Mouse (Mus musculus): ENCODE data around the gene Chrm1. TPM values are rescaled to one million over a fixed set of nuclear protein-coding genes. Genes with fewer than 3 reads are reported as not detected.
"Not testable (repeated sequence)": the region's sequence is repeated elsewhere in the genome, so short reads cannot be mapped to it uniquely, and the experiment has no call there.

The Chrm1 gene
- polyA plus RNA-seq, 1 experiment from 2014 or later, result 0.21 TPM

DNA sequence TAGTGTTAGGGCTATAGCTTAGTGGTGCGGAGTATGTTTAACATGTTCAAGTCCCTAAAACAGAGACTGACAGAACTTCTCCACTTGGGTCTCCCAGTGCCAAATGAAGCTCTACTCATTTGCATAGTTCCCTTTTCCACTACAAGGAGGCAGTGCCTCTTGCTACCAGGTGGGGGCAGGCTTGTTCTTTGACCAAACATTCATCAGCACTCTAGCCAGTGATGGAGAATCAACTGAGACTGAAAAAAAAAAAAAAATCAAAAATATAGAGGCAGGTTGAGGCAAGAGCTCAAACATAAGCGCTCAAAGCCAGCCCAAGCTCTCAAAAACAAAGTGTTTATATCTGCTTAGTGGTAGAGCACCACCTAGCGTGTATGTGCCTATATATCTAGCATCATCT, 54.8 kb downstream of the Chrm1 start:
- no peak overlapping the region for H3K4me2 ChIP-seq (replicated peaks; ENCODE audit: low read depth, low read length)
- no peaks in the 10 kb centered on the region for H3K9me3 ChIP-seq (ENCODE audit: low read length)
- no peaks in the 10 kb centered on the region for H3K27me3 ChIP-seq (replicated peaks; ENCODE audit: insufficient read depth, low read length)
- no peak overlapping the region for H3K4me3 ChIP-seq (ENCODE audit: low read depth, low read length)
- WGBS, result 62% methylated on average over 3 of the region's 3 CpGs
- ATAC-seq, result no peak
- no peak overlapping the region for H3K27ac ChIP-seq (ENCODE audit: low read length)
- peak; percentile 90 for DNase-seq (ENCODE audit: low spot score)
- H3K9ac ChIP-seq (replicated peaks; ENCODE audit: low read depth), result no peak overlapping the region
- H3K4me1 ChIP-seq (ENCODE audit: insufficient read depth, low read depth, low read length), result no peaks in the 10 kb centered on the region
- H3K36me3 ChIP-seq (ENCODE audit: insufficient read depth, low read length), result no peaks in the 10 kb centered on the region
- TF ChIP-seq EP300 (IDR thresholded peaks at IDR 0.05), result no peak
- TF ChIP-seq CTCF (IDR thresholded peaks at IDR 0.05), result peak; percentile 91

DNA sequence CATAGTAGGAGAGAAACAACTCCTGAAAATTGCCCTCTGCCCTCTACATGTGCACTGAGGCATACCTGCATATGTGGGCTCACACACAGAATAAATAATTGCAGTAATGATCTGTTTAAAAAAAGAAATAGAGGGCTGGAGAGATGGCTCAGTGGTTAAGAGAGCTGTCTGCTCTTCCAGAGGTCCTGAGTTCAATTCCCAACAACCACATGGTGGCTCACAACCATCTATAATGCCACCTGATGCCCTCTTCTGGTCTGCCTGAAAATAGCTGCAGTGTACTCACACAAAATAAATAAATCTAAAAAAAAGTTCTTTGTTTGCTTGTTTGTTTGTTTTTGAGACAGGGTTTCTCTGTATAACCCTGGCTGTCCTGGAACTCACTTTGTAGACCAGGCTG, 55.4 kb downstream of the Chrm1 start:
- H3K27ac ChIP-seq (ENCODE audit: low read length); H3K4me3 ChIP-seq (ENCODE audit: low read depth, low read length); ATAC-seq; H3K27me3 ChIP-seq (replicated peaks; ENCODE audit: insufficient read depth, low read length); H3K36me3 ChIP-seq (ENCODE audit: insufficient read depth, low read length); H3K9me3 ChIP-seq (ENCODE audit: low read length); H3K9ac ChIP-seq (replicated peaks; ENCODE audit: low read depth); H3K4me2 ChIP-seq (replicated peaks; ENCODE audit: low read depth, low read length); H3K4me1 ChIP-seq (ENCODE audit: insufficient read depth, low read depth, low read length); DNase-seq (ENCODE audit: low spot score): not testable (repeated sequence)
- peak; percentile 39 for TF ChIP-seq CTCF (IDR thresholded peaks at IDR 0.05)

DNA sequence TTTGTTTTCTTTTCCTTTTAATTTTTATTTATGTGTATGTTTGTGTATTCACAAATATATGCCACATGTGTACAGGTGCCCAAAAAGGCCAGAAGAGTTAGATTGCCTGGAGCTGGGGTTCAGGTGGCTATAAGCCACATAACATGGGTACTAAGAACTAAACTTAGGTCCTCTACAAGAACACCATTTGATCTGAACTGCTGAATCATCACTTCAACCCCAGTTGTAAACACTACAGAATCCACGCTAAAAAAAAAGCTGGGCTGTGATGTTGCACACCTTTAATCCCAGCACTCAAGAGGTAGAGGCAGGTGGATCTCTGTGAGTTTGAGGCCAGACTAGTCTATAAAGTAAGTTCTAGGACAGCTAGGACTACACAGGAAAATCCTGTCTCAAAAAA, 57.8 kb downstream of the Chrm1 start:
- 47% methylated on average over 1 of the region's 1 CpGs for WGBS

DNA sequence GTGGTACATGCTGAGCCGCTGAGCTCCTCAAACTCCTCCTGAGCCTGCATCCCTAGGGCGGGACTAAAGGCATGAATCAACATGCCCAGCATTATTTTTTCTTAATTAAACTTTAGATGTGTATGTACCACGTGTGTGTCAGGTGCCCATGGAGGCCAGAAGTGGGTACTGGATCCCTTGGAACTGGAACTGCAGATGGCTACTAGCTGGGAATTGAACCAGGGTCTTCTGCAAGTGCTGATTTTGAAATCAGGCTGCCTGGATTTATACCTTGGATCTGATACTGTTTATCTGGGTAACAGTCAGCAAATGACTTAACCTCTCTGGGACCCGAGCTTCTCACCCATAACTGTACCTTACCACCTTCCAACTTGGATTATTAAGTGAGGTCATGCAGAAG, 58.4 kb downstream of the Chrm1 start:
- Histone ChIP-seq H3K36me3 (ENCODE audit: insufficient read depth, low read length) (peaks cover 12% of the 10 kb centered on the region; the same call in 1 of the 2 replicates), H3K4me1 (ENCODE audit: insufficient read depth, low read depth, low read length) (no peaks in the 10 kb centered on the region; the same call in 1 of the 2 replicates), H3K9me3 (ENCODE audit: low read length) (no peaks in the 10 kb centered on the region), H3K27ac (ENCODE audit: low read length) (no peak overlapping the region), H3K27me3 (replicated peaks; ENCODE audit: insufficient read depth, low read length) (no peaks in the 10 kb centered on the region), H3K4me2 (replicated peaks; ENCODE audit: low read depth, low read length) (no peak overlapping the region; the same call in 1 of the 2 replicates), H3K9ac (replicated peaks; ENCODE audit: low read depth) (no peak overlapping the region), H3K4me3 (ENCODE audit: low read depth, low read length) (no peak overlapping the region)
- no peak for DNase-seq (ENCODE audit: low spot score)
- WGBS, result 43% methylated on average over 4 of the region's 4 CpGs
- TF ChIP-seq CTCF (IDR thresholded peaks at IDR 0.05) (no peak), EP300 (IDR thresholded peaks at IDR 0.05) (no peak)
- no peak for ATAC-seq

More for the DNA sequence above, 57.8 kb downstream of the Chrm1 start:
- Histone ChIP-seq H3K9ac (replicated peaks; ENCODE audit: low read depth) (no peak overlapping the region), H3K4me1 (ENCODE audit: insufficient read depth, low read depth, low read length) (no peaks in the 10 kb centered on the region; the same call in 1 of the 2 replicates), H3K36me3 (ENCODE audit: insufficient read depth, low read length) (peaks cover 6% of the 10 kb centered on the region; the same call in 1 of the 2 replicates), H3K4me3 (ENCODE audit: low read depth, low read length) (no peak overlapping the region), H3K27me3 (replicated peaks; ENCODE audit: insufficient read depth, low read length) (no peaks in the 10 kb centered on the region), H3K4me2 (replicated peaks; ENCODE audit: low read depth, low read length) (no peak overlapping the region), H3K9me3 (ENCODE audit: low read length) (no peaks in the 10 kb centered on the region), H3K27ac (ENCODE audit: low read length) (no peak overlapping the region)
- no peak for ATAC-seq
- no peak for DNase-seq (ENCODE audit: low spot score)
- no peak for TF ChIP-seq EP300 (IDR thresholded peaks at IDR 0.05)
- no peak for TF ChIP-seq CTCF (IDR thresholded peaks at IDR 0.05)

DNA sequence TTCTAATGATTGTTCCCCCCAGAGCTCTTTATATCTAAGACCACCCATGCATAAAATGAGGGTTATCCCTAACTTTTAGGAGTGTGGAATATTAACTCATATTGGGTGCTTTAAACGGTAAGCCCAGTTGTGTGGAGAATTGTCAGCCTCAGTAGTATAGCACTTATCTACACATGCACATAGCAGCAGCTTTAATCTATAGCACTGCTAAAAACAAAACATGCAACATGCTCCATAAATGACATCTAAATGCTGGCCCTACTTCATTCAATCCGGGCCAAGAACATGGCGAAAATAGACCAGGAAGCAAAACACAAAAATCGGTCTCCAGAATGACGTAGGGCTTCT, 58.9 kb downstream of the Chrm1 start:
- 2% methylated on average over 5 of the region's 5 CpGs for WGBS
- Histone ChIP-seq H3K4me3 (ENCODE audit: low read depth, low read length) (peak overlapping the region; percentile 70), H3K4me1 (ENCODE audit: insufficient read depth, low read depth, low read length) (no peaks in the 10 kb centered on the region; the same call in 1 of the 2 replicates), H3K27me3 (replicated peaks; ENCODE audit: insufficient read depth, low read length) (no peaks in the 10 kb centered on the region), H3K36me3 (ENCODE audit: insufficient read depth, low read length) (peaks cover 12% of the 10 kb centered on the region; the same call in 1 of the 2 replicates), H3K4me2 (replicated peaks; ENCODE audit: low read depth, low read length) (peak overlapping the region; percentile 64), H3K9ac (replicated peaks; ENCODE audit: low read depth) (peak overlapping the region; percentile 76), H3K9me3 (ENCODE audit: low read length) (no peaks in the 10 kb centered on the region), H3K27ac (ENCODE audit: low read length) (peak overlapping the region; percentile 91)
- no peak for ATAC-seq
- no peak for DNase-seq (ENCODE audit: low spot score)
- TF ChIP-seq CTCF (IDR thresholded peaks at IDR 0.05) (no peak), EP300 (IDR thresholded peaks at IDR 0.05) (no peak)

DNA sequence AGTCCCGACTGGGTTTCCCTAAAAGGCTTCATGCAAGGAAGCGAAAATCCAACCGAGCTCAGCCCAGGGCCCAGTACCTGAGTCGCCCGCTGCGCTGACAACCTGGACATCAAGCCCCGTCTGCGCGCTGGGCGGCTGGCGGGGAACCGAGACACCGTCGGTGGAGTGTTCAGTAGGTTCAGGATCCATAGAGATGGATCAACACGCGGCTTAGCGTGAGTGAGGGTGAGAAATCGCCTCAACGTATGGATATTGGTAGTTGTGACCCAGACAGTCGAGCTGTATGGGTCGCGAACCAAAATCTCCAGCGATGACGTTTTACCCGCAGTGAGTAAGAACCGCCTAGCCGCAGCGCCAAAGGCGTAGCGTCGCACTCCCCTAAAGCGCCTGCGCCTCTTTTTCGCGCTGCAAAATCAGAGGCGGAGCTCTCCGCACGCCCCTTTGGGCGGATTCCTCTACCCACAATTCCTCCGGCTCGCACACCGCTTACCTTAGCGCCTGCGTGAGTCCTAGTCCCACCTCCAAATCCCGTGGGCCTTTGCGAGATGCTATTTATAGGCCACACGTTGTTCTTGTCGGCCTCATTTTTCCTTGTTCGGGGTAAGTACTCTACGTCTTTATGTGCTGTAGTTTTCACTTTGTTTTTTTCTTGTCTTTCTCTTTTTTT, 59.5 kb downstream of the Chrm1 start, which contains the start of gene Slc3a2:
TSS of gene Slc3a2 (minus strand) at position 463 of the 667 bp plus-strand sequence.
- Histone ChIP-seq H3K9me3 (ENCODE audit: low read length) (no peaks in the 10 kb centered on the region), H3K4me1 (ENCODE audit: insufficient read depth, low read depth, low read length) (no peaks in the 10 kb centered on the region; the same call in 1 of the 2 replicates), H3K4me2 (replicated peaks; ENCODE audit: low read depth, low read length) (peak within 1 kb of the TSS; percentile 64), H3K27ac (ENCODE audit: low read length) (peak within 1 kb of the TSS; percentile 91), H3K27me3 (replicated peaks; ENCODE audit: insufficient read depth, low read length) (no peaks in the 10 kb centered on the region), H3K4me3 (ENCODE audit: low read depth, low read length) (peak within 1 kb of the TSS; percentile 70), H3K9ac (replicated peaks; ENCODE audit: low read depth) (peak within 1 kb of the TSS; percentile 82), H3K36me3 (ENCODE audit: insufficient read depth, low read length) (peaks cover 12% of the 10 kb centered on the region; the same call in 1 of the 2 replicates)
- DNase-seq (ENCODE audit: low spot score) (peak; percentile 99), ATAC-seq (peak; percentile 97)
- under 1% methylated on average over 50 of the region's 50 CpGs for WGBS
- TF ChIP-seq EP300 (IDR thresholded peaks at IDR 0.05) (peak; percentile 83), CTCF (IDR thresholded peaks at IDR 0.05) (no peak)

All from lung, postnatal 0 days (tissue).